Mouse (Mus musculus) olfactory bulb, adult 2 months (tissue): ENCODE measurements around the gene Notch4. TPM values are rescaled to one million over a fixed set of nuclear protein-coding genes. Genes with fewer than 3 reads are reported as not detected.

ENCODE experiments used
- H3K27ac ChIP-seq: fragments of 200-500 bp; 2 replicates; pipeline ENCODE4 v1.5.1; 2012; ENCODE audit warnings: low read depth, low read length; ENCODE audit not compliant: insufficient read depth
- H3K4me1 ChIP-seq: fragments of 200-500 bp; 2 replicates; pipeline ENCODE4 v1.6.1; 2012; ENCODE audit warnings: low read length; ENCODE audit not compliant: control insufficient read depth, insufficient read depth
- H3K4me3 ChIP-seq: fragments of 200-500 bp; 2 replicates; pipeline ENCODE4 v1.5.1; 2012; ENCODE audit warnings: mild to moderate bottlenecking, low read depth, low read length, moderate library complexity; ENCODE audit not compliant: insufficient read depth
- CTCF ChIP-seq: fragments of 200-500 bp; IDR thresholded peaks from 2 replicates; pipeline ENCODE4 v1.5.1; 2012; ENCODE audit warnings: low read depth, mild to moderate bottlenecking, low read length, moderate library complexity; ENCODE audit not compliant: insufficient read depth
- POLR2A ChIP-seq: fragments of 200-500 bp; IDR thresholded peaks from 2 replicates; pipeline ENCODE4 v1.6.1; 2012; ENCODE audit warnings: mild to moderate bottlenecking, low read depth, low read length, moderate library complexity; ENCODE audit not compliant: insufficient read depth
- WGBS: fragments of 180-500 bp; shearing (Covaris S2); methylation state at CpG from one replicate; pipeline ENCODE4 v1.1.7; 2018; 5-methylcytosine and 5-hydroxymethylcytosine counted together
- polyA plus RNA-seq: library from polyadenylated mRNA; stranded (reverse); fragments of >200 nt; gene quantifications from 2 replicates; pipeline ENCODE4 v1.2.4, GENCODE M21; 2012; ENCODE audit warnings: low replicate concordance; ENCODE audit not compliant: missing spikeins, insufficient read depth, insufficient read length

The Notch4 gene
- polyA plus RNA-seq, 1 experiment, result not detected

- peaks cover 8% of the 10 kb centered on the region for H3K4me1 ChIP-seq
- TF ChIP-seq POLR2A, result no peak
- no peak for TF ChIP-seq CTCF
- no peak overlapping the region for H3K4me3 ChIP-seq
- 62% methylated on average over 3 of the region's 3 CpGs for WGBS
- H3K27ac ChIP-seq, result no peak overlapping the region
Observed at GRCm38 (mm10) chr17:34564796-34565195, 728 bp downstream of the Notch4 start.

GRCm38 (mm10) chr17:34567311-34567710 is 3.2 kb downstream of the Notch4 start:
- WGBS, result 65% methylated on average over 9 of the region's 9 CpGs
- H3K27ac ChIP-seq, result no peak overlapping the region
- H3K4me1 ChIP-seq, result peaks cover 8% of the 10 kb centered on the region
- no peak overlapping the region for H3K4me3 ChIP-seq
- TF ChIP-seq POLR2A (no peak), CTCF (no peak)

- Histone ChIP-seq H3K4me1 (peaks cover 8% of the 10 kb centered on the region), H3K27ac (no peak overlapping the region), H3K4me3 (no peak overlapping the region)
- 80% methylated on average over 13 of the region's 13 CpGs for WGBS
- TF ChIP-seq CTCF (no peak), POLR2A (no peak)
Observed at GRCm38 (mm10) chr17:34568421-34568820, 4.4 kb downstream of the Notch4 start.

- WGBS, result 71% methylated on average over 4 of the region's 4 CpGs
- TF ChIP-seq POLR2A (no peak), CTCF (no peak)
- Histone ChIP-seq H3K27ac (no peak overlapping the region), H3K4me1 (peaks cover 4% of the 10 kb centered on the region; the same call in 1 of the 2 replicates), H3K4me3 (no peak overlapping the region)
Observed at GRCm38 (mm10) chr17:34569919-34570318, 5.9 kb downstream of the Notch4 start.

GRCm38 (mm10) chr17:34571875-34572274 is 7.8 kb downstream of the Notch4 start:
- Histone ChIP-seq H3K27ac (no peak overlapping the region), H3K4me1 (peaks cover 4% of the 10 kb centered on the region; the same call in 1 of the 2 replicates), H3K4me3 (no peak overlapping the region)
- WGBS, result 17% methylated on average over 5 of the region's 5 CpGs
- no peak for TF ChIP-seq POLR2A
- no peak for TF ChIP-seq CTCF

- H3K4me3 ChIP-seq, result no peak overlapping the region
- no peak overlapping the region for H3K27ac ChIP-seq
- no peak for TF ChIP-seq POLR2A
- TF ChIP-seq CTCF, result no peak
- WGBS, result 11% methylated on average over 15 of the region's 15 CpGs
- H3K4me1 ChIP-seq, result no peaks in the 10 kb centered on the region
Observed at GRCm38 (mm10) chr17:34572361-34572760, 8.3 kb downstream of the Notch4 start.

GRCm38 (mm10) chr17:34576577-34576976 is 12.5 kb downstream of the Notch4 start:
- no peak overlapping the region for H3K4me3 ChIP-seq
- 70% methylated on average over 5 of the region's 5 CpGs for WGBS
- no peak for TF ChIP-seq POLR2A
- TF ChIP-seq CTCF, result no peak
- H3K27ac ChIP-seq, result no peak overlapping the region
- no peaks in the 10 kb centered on the region for H3K4me1 ChIP-seq

- 92% methylated on average over 3 of the region's 3 CpGs for WGBS
- Histone ChIP-seq H3K4me3 (no peak overlapping the region), H3K27ac (no peak overlapping the region), H3K4me1 (no peaks in the 10 kb centered on the region)
- TF ChIP-seq POLR2A, result no peak
- no peak for TF ChIP-seq CTCF
Observed at GRCm38 (mm10) chr17:34578070-34578469, 14.0 kb downstream of the Notch4 start.

- WGBS, result 90% methylated on average over 12 of the region's 12 CpGs
- no peak for TF ChIP-seq CTCF
- TF ChIP-seq POLR2A, result no peak
- Histone ChIP-seq H3K4me1 (peaks cover 13% of the 10 kb centered on the region), H3K27ac (no peak overlapping the region), H3K4me3 (no peak overlapping the region)
Observed at GRCm38 (mm10) chr17:34582528-34582927, 18.5 kb downstream of the Notch4 start.

- WGBS, result 65% methylated on average over 7 of the region's 7 CpGs
- peaks cover 15% of the 10 kb centered on the region for H3K4me1 ChIP-seq
- TF ChIP-seq CTCF (no peak), POLR2A (no peak)
Observed at GRCm38 (mm10) chr17:34583397-34583796, 19.3 kb downstream of the Notch4 start.

More at GRCm38 (mm10) chr17:34583397-34583796, 19.3 kb downstream of the Notch4 start:
- Histone ChIP-seq H3K4me3 (no peak overlapping the region), H3K27ac (no peak overlapping the region)
